Mouse (Mus musculus) cerebellum, adult 8-10 months (tissue): Measurements from ENCODE around the gene Tcte3.
"Not testable (repeated sequence)": the region's sequence is repeated elsewhere in the genome, so short reads cannot be mapped to it uniquely, and the experiment has no call there.

Source experiments
- DNase-seq: peaks from one replicate; pipeline ENCODE4 v3.0.0; 2022

Gene Tcte3

GRCm38 (mm10) chr17:15025513-15025912 lies 15.8 kb downstream of the Tcte3 start:
- not testable (repeated sequence) for DNase-seq

GRCm38 (mm10) chr17:15024502-15025193 lies 16.6 kb downstream of the Tcte3 start:
- not testable (repeated sequence) for DNase-seq

- not testable (repeated sequence) for DNase-seq
Observed at GRCm38 (mm10) chr17:15023878-15024492, 17.3 kb downstream of the Tcte3 start.

- peak; percentile 7 for DNase-seq
Observed at GRCm38 (mm10) chr17:15021503-15022220, 19.6 kb downstream of the Tcte3 start.

- not testable (repeated sequence) for DNase-seq
Observed at GRCm38 (mm10) chr17:15009706-15010413, 31.4 kb downstream of the Tcte3 start, which contains the start of gene Gm3435. Gene Gm3435, plus strand, starts transcription at chr17:15010176.

GRCm38 (mm10) chr17:15009088-15009487 lies 32.2 kb downstream of the Tcte3 start:
- not testable (repeated sequence) for DNase-seq

GRCm38 (mm10) chr17:15000047-15000446 lies 41.2 kb downstream of the Tcte3 start:
- DNase-seq: not testable (repeated sequence)

- not testable (repeated sequence) for DNase-seq
Observed at GRCm38 (mm10) chr17:14994140-14994539, 47.1 kb downstream of the Tcte3 start.

- not testable (repeated sequence) for DNase-seq
Observed at GRCm38 (mm10) chr17:14993139-14993832, 48.0 kb downstream of the Tcte3 start.

- not testable (repeated sequence) for DNase-seq
Observed at GRCm38 (mm10) chr17:14992522-14993138, 48.7 kb downstream of the Tcte3 start.

GRCm38 (mm10) chr17:14990116-14990702 lies 51.1 kb downstream of the Tcte3 start:
- DNase-seq: not testable (repeated sequence)

- DNase-seq: not testable (repeated sequence)
Observed at GRCm38 (mm10) chr17:14978362-14979038, 62.8 kb downstream of the Tcte3 start, which contains the start of the genes 9030025P20Rik and Gm3417. Gene 9030025P20Rik, plus strand, starts transcription at chr17:14978468. Gene Gm3417, minus strand, starts transcription at chr17:14978790.

- DNase-seq: not testable (repeated sequence)
Observed at GRCm38 (mm10) chr17:14977718-14978361, 63.4 kb downstream of the Tcte3 start.
